Mouse (Mus musculus) ES-E14 (cell line): ENCODE data around the gene Hyal1.

Experiments used
- CHD2 ChIP-seq: IDR thresholded peaks from 2 replicates; pipeline ENCODE4 v1.6.1; 2014; ENCODE audit warnings: mild to moderate bottlenecking, low read depth, low read length, inconsistent platforms
- HCFC1 ChIP-seq: IDR thresholded peaks from 2 replicates; pipeline ENCODE4 v1.6.1; 2012; ENCODE audit warnings: low read length, inconsistent platforms, borderline replicate concordance; ENCODE audit not compliant: insufficient read depth
- MAFK ChIP-seq: IDR thresholded peaks from 2 replicates; pipeline ENCODE4 v1.6.1; 2014; ENCODE audit warnings: mild to moderate bottlenecking, low read depth, low read length, inconsistent platforms; ENCODE audit not compliant: insufficient read depth
- ZC3H11A ChIP-seq: IDR thresholded peaks from 2 replicates; pipeline ENCODE4 v1.6.1; 2012; ENCODE audit warnings: low read depth, mild to moderate bottlenecking, inconsistent platforms, low read length, borderline replicate concordance
- ZNF384 ChIP-seq: IDR thresholded peaks from 2 replicates; pipeline ENCODE4 v1.6.1; 2012; ENCODE audit warnings: low read depth, low read length, inconsistent platforms

DNA sequence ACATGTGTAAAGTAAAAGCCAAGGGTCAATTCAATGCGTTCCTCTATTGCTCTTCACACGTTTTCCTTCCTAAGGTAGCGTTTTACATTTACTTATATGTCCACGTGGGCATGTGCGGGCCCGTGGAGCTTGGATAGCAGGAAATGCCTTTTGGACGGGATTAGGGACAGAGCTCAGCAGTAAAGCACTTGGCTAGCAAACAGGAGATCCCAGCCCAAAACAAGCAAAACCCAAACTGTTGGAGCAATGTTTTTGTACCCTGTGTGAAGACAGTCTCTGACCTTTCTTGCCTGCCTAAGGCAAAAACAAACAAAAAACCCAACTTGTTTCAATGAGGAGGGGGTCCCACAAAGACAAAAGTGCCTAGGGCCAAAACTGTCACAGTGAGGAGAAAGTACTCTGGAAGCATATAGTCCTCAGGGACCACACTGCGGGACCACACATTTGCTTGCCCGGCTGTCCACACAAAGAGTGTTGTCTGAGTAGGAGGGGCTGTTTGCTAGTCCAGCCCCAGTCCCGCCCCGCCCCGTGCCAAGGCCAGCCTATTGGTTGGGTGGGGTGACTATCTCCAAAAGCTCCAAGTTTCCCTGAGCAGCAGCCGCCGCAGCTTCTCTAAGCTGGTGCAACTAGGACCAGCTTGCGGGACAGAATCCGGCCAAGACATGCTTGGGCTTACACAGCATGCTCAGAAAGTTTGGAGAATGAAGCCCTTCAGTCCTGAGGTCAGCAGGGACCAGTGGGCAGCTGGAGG, at the start of gene Hyal1:
- TF ChIP-seq CHD2 (no peak), ZNF384 (no peak), ZC3H11A (no peak), HCFC1 (no peak), MAFK (no peak)
